Mouse (Mus musculus) MEL-GATA-1-ER (cell line): ENCODE measurements around the gene Mfsd7a.

ENCODE experiments used
- DNase-seq: peaks from one replicate; pipeline ENCODE4 v3.0.0-alpha.2; 2012; ENCODE audit warnings: low read depth; ENCODE audit errors: extremely low read depth

The Mfsd7a gene

DNA sequence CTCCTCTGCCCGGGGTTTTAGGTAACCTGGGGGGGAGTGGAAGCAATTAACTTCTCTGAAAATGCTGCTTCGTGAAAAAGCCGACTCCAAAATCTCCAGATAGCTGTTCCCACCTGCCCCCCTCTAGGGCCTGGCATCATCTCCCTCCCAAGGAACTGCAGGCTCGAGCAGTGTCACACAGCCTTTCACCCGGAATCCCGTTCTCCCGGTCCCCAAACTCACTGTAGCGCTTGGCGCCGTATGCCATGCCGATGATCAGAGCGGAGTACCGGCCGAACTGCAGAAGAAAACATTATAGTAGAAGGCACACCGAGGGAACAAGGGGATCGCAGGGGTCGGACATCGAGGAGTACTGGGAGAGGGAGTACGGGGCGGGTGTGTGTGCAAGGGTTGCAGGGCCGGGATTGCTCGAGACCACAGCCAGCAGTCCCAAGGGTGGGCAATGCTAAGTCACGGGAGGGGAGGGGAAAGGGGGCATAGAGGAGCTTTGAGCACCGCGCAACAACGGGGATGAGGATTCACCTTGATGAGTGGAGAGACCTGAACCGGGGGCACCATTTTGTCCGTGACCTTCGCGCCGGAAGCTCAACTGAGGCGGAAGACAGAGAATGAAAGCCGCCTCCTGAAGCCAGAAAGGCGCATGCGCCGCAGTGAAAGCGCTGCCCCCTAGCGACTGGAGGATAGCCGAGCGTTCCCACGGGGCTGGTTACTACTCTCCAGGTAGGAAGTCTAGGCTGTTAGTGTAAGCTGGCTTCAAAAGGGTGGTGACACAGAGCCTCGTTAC, 14.7 kb downstream of the Mfsd7a start, which contains the start of gene Atp5k:
Gene Atp5k, minus strand, starts transcription at position 645 of the 784 bp plus-strand sequence.
- DNase-seq, result peak; percentile 81

DNA sequence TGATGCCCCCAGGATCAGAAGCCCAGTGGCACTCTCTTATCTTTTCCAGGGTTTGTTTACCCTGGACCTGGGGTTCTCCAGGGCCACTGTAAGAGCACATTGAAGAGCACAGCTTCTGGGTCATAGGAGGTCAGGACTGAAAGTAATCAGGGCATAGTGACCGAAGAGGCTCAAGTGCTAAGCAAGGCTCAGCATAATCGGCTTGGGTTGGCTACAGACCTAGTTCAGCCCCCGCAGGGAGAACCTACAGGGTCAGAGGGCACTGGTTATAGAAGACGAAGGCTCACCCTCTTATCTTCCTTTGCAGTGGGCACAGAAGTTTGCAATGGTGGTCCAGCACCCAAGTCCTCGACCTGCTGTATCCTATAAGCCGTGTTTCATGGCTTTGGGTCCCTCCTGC, 17.5 kb downstream of the Mfsd7a start:
- DNase-seq, result no peak

DNA sequence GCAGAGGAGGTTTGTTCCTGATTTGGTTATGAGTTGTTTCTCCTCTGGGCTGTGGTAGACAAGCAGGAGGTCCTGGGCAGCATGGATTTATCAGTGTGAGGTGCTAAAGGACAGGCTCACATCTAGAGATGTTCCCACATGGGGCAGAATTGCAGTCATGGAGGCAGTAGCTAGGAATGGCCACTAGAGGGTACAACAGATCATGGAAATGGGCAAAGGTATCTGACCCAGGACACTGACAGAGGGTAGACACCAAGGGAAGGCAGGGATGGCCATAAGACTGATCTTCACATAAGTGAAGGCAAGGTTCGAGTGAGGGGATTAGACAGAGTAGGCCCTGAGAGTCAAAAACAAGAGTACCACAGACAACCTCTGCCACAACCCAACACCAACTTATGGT, 21.5 kb downstream of the Mfsd7a start:
- peak; percentile 29 for DNase-seq

DNA sequence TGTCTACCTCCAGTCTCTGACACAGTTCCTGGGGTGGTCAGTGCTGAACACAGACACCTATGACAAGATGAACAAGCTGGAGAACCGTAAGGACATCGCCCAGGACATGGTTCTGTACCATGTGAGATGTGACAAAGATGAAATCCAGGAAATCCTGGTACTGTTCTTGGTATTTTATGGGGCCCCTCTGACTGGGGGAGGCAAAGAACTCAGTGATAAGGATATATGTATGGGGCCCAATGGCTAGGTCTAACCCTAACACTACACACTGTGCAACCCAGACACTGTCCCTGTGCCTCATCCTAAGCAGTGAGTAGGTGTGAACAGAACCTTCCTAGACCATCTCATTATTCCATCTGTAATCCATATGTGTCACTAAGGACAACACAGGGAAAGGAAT, 25.3 kb downstream of the Mfsd7a start:
- no peak for DNase-seq

DNA sequence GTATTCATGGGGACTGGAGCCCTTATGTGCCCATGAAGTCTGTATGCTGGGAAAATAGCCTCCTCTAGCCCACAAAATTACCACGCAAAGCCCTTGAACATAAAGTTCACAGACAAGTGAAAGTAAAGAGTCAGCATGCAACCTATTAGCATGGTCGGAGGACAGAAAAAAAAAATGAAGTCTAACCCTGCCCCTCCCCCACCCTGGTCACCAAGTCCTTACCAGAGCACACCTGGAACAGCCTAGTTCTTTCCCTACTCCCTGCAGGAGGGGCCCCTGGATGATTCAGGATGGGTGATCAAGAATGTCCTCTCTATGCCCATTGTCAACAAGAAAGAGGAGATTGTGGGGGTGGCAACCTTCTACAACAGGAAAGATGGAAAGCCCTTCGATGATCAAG, 25.9 kb downstream of the Mfsd7a start:
- DNase-seq, result no peak

DNA sequence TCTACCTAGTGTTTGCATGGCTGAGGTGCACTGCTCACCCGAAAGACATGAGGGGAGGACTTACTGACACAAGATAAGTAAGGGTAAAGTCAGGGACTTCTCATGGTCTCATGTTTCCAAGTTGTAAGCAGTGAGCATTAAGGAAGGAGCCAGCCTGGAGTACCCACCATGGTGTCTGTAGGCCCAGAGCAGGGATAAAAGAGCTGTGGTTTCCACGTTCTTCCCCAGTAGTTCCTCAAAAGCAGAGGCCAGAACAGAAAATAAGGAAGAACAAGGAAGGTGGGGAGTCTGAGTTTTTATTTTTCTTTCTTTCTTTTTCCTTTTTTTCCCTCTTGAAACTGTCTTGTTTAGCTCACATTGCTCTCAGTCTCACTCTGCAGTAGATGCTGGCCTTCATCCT, 34.0 kb downstream of the Mfsd7a start:
- no peak for DNase-seq

DNA sequence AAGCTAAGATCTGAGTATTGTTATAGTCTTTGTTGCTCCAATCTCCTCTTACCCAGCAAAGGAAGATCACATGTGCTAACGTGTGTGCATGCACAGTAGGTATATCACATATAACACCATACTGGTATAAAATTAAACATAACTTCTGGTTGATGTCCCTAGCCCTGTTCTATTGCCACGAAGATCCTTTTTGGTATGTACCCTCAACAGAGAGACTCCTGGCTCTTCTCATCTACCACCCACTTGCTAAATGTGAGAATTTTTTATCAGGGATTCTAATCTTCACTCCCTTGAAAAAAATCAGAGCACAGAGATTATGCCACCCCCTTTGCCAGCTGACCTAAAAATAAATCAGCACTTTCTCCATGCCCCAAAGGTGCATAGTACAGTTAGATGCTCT, 41.7 kb downstream of the Mfsd7a start:
- no peak for DNase-seq

DNA sequence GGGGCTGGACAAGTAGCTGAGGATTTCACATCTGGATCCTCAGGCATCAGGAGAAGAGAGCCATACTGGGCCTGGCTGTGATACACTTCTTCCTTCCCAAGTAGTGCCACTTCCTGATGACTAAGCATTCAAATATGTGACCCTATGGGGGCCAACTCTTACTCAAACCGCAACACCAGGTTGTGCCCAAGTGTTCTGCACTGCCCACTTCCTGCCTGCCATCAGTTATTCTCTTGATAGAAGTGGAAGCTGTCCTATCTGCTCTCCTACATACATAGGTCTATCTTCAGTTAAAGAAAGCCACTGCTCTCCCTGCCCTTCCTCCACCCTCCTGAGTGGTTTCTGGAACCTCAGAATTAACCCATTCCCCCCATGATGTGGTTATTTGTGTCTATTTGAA, 43.2 kb downstream of the Mfsd7a start:
- peak; percentile 90 for DNase-seq

DNA sequence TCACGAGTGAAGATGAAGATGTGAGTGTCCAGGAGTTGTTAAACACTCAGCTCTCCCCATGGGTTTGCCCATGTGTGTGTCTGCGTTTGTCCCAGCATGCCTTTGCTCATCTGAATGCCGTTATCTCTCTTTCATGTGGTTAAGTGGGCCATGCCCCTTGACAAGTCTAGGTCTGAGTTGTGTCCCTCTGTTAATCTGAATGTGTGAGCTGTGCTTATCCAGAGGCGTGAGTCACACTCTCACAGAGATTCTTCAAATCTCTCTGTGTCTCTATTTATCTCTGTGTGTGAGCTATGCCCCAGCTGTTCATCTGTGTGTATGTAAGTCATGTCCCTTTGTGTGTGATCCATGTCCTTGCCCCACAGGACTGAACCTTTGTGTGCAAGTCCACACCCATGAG, 45.2 kb downstream of the Mfsd7a start:
- DNase-seq, result no peak
